Mouse (Mus musculus) layer of hippocampus, adult 2 months (tissue): ENCODE data around the gene Spocd1. TPM values are rescaled to one million over a fixed set of nuclear protein-coding genes. Genes with fewer than 3 reads are reported as not detected.
A peak's percentile ranks its signal among the peaks of the same experiment; 100 is the strongest.

Experiments used
- DNase-seq, 2 experiments: peaks; one replicate each; pipeline ENCODE4 v3.0.0; 2022; ENCODE audit warnings: low spot score in 2 of 2
- H3K27ac ChIP-seq: fragments of 200-600 bp; 2 replicates; pipeline ENCODE4 v1.8.1; 2022
- H3K4me3 ChIP-seq: fragments of 200-600 bp; 2 replicates; pipeline ENCODE4 v1.8.1; 2022; ENCODE audit warnings: mild to moderate bottlenecking
- CTCF ChIP-seq: fragments of 200-600 bp; conservative IDR thresholded peaks from 2 replicates; pipeline ENCODE4 v1.8.1; 2022; ENCODE audit warnings: antibody characterized with exemption, mild to moderate bottlenecking, moderate library complexity
- total RNA-seq, 2 experiments: library from RNA; stranded (reverse); gene quantifications; 2 replicates each; pipeline ENCODE4 v1.2.3; 2021

The Spocd1 gene
- total RNA-seq, 2 experiments from 2014 or later, result 0.42 to 1.0 TPM

DNA sequence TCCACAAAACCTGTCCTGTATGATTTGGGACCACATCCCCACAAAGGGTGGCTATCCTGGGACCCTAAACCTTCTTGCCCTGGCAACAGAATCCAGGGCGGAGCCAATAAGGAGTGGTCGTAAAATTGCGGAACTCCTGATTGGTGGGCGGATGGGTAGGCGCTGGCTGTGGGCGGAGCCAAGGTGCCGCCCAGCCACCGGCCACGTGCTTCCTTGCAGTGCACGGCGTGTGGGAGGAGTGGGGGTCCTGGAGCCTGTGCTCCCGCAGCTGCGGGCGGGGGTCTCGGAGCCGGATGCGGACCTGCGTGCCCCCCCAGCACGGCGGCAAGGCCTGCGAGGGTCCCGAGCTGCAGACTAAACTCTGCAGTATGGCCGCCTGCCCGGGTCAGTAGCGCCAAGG is 77.5 kb downstream of the Spocd1 start:
- Histone ChIP-seq H3K4me3 (peak overlapping the region; percentile 1; the same call in 1 of the 2 replicates), H3K27ac (peak overlapping the region; percentile 84; the same call in 1 of the 2 replicates)
- no peak for TF ChIP-seq CTCF
- DNase-seq, result no peak

Other genes starting within 250 kb of the Spocd1 start
- 10 to 100 TPM; 14.6 TPM for gene Tmem39b, start 232.4 kb upstream of the Spocd1 start, total RNA-seq
- 10 to 100 TPM; 87.4 to 92.5 TPM for gene Khdrbs1, start 186.9 kb upstream of the Spocd1 start, total RNA-seq
- 100 to 1,000 TPM; 134 to 137 TPM for gene Ptp4a2, start 118.0 kb upstream of the Spocd1 start, total RNA-seq
- gene Adgrb2, start 55.6 kb downstream of the Spocd1 start, total RNA-seq, result 100 to 1,000 TPM; 549 to 563 TPM
- gene Col16a1, start 118.6 kb downstream of the Spocd1 start, total RNA-seq, result 10 to 100 TPM; 14.5 to 15.2 TPM
- 10 to 100 TPM; 64.7 to 72.0 TPM for gene Pef1, start 173.3 kb downstream of the Spocd1 start, total RNA-seq
- gene Hcrtr1, start 210.1 kb downstream of the Spocd1 start, total RNA-seq, result 1 to 10 TPM; 2.7 to 2.8 TPM
- gene Tinagl1, start 245.9 kb downstream of the Spocd1 start, total RNA-seq, result 10 to 100 TPM in 1 of 2 experiments, 1 to 10 TPM in 1; 9.1 to 11.7 TPM